ENCODE assay signal across 9 mouse cellular contexts in genomic region chr6:55520237-55521095, GRCm38 (mm10).
A peak's percentile ranks its signal among the peaks of the same experiment; 100 is the strongest.
DNase-seq lines count a peak whose midpoint lies in the region; ATAC-seq lines count a peak whose summit lies in the region.
"Had no signal": no experiment of that assay in that cellular context is flagged by ENCODE, and none has a peak within 500 bp of the region (broad histone marks: within the 10 kb centered on the region; RNA-seq: fewer than 3 reads in every experiment).

No protein-coding gene starts in this region.

- H3K9ac ChIP-seq in forebrain, embryonic 16.5 days (replicated peaks; ENCODE audit: low read depth, low read length): no peak overlapping the region
- no peak overlapping the region for H3K9ac ChIP-seq in hindbrain, embryonic 14.5 days
- H3K9ac ChIP-seq in midbrain, embryonic 13.5 days (replicated peaks): no peak overlapping the region

- H3K9me3 ChIP-seq in forebrain, embryonic 16.5 days (ENCODE audit: control insufficient read depth, low read length): no peaks in the 10 kb centered on the region
- H3K9me3 ChIP-seq in hindbrain, embryonic 14.5 days (ENCODE audit: control insufficient read depth, low read length): no peaks in the 10 kb centered on the region
- no peaks in the 10 kb centered on the region for H3K9me3 ChIP-seq in midbrain, embryonic 13.5 days

- peak overlapping the region; percentile 19; the same call in 1 of the 2 replicates for H3K4me2 ChIP-seq in forebrain, embryonic 16.5 days (ENCODE audit: low read length)
- H3K4me2 ChIP-seq in hindbrain, embryonic 14.5 days (replicated peaks): peak overlapping the region; percentile 33
- peak overlapping the region; percentile 28 for H3K4me2 ChIP-seq in midbrain, embryonic 13.5 days (replicated peaks)

- peak; percentile 9 for DNase-seq in WW6 (ENCODE audit: low read depth, low spot score)
- DNase-seq in cerebellum, adult 18-20 months: peak; percentile 66 to 67
- DNase-seq in hindbrain, embryonic 14.5 days (ENCODE audit: low spot score): peak; percentile 90
- DNase-seq in left cerebral cortex, adult 11 months (ENCODE audit: low spot score): peak; percentile 62
- DNase-seq in ovary, postnatal 10 days (ENCODE audit: low spot score): no peak

- H3K27me3 ChIP-seq in forebrain, embryonic 16.5 days (replicated peaks; ENCODE audit: control insufficient read depth, insufficient read depth, low read length): no peaks in the 10 kb centered on the region
- no peaks in the 10 kb centered on the region for H3K27me3 ChIP-seq in hindbrain, embryonic 14.5 days (ENCODE audit: control insufficient read depth, insufficient read depth, low read length)
- no peaks in the 10 kb centered on the region for H3K27me3 ChIP-seq in midbrain, embryonic 13.5 days

- WGBS in forebrain, embryonic 16.5 days: 31% methylated on average over 10 of the region's 11 CpGs
- 25% methylated on average over 11 of the region's 11 CpGs for WGBS in hindbrain, embryonic 14.5 days
- WGBS in midbrain, embryonic 13.5 days: 41% methylated on average over 11 of the region's 11 CpGs

- H3K27ac ChIP-seq in forebrain, embryonic 16.5 days (ENCODE audit: low read length): peak overlapping the region; percentile 31
- H3K27ac ChIP-seq in hindbrain, embryonic 14.5 days: no peak overlapping the region
- no peak overlapping the region for H3K27ac ChIP-seq in midbrain, embryonic 13.5 days

- peaks cover 7% of the 10 kb centered on the region; the same call in 1 of the 2 replicates for H3K4me1 ChIP-seq in forebrain, embryonic 16.5 days (replicated peaks; ENCODE audit: control insufficient read depth, insufficient read depth, low read length)
- H3K4me1 ChIP-seq in hindbrain, embryonic 14.5 days (replicated peaks; ENCODE audit: control insufficient read depth, insufficient read depth, low read length): no peaks in the 10 kb centered on the region
- peaks cover 5% of the 10 kb centered on the region; the same call in 1 of the 2 replicates for H3K4me1 ChIP-seq in midbrain, embryonic 13.5 days (replicated peaks)

- ATAC-seq in forebrain, embryonic 16.5 days: peak; percentile 87
- peak; percentile 72 for ATAC-seq in hindbrain, embryonic 14.5 days (ENCODE audit: low FRiP score)
- peak; percentile 86 for ATAC-seq in midbrain, embryonic 13.5 days
- no peak for ATAC-seq in CD4-positive, CD25-positive, alpha-beta regulatory T cell, adult 4 months

- no peak overlapping the region for H3K4me3 ChIP-seq in forebrain, embryonic 16.5 days (replicated peaks; ENCODE audit: low read length)
- no peak overlapping the region for H3K4me3 ChIP-seq in hindbrain, embryonic 14.5 days (replicated peaks; ENCODE audit: low read length)
- no peak overlapping the region for H3K4me3 ChIP-seq in midbrain, embryonic 13.5 days (replicated peaks)
- H3K4me3 ChIP-seq: erythroblast, embryonic 14.5 days had no signal

- no peaks in the 10 kb centered on the region for H3K36me3 ChIP-seq in forebrain, embryonic 16.5 days (ENCODE audit: control insufficient read depth, insufficient read depth)
- H3K36me3 ChIP-seq in hindbrain, embryonic 14.5 days (replicated peaks; ENCODE audit: control insufficient read depth, insufficient read depth): no peaks in the 10 kb centered on the region
- no peaks in the 10 kb centered on the region for H3K36me3 ChIP-seq in midbrain, embryonic 13.5 days
